Mouse (Mus musculus) CH12F3 (cell line): ENCODE measurements around the gene Dennd1a.

Experiments
- in situ Hi-C: fragments of 300-500 bp; cut with MboI; formaldehyde crosslinking; loops from 2 replicates; pipeline ENCODE4 v1.14.3; 2020; ENCODE audit warnings: low sequenced_read_pairs

Dennd1a gene

DNA sequence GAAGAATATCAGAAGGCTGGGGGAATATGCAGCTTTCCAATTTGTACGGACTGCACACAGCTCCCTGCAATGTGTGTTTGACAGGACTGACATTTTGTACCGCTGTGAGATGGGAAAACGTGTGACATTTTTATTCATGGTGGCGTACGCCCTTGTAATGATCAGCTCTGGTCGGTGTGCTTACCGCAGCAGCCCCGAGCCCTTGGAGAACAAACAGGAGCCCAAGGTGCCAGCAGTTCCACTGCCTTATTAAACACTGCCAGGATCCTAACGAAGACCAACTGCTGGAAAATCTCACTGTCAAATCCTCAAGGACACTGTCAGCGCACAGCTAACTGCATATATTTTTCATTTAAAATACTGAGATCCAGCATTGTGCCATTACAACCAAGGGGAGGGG lies 454.9 kb downstream of the Dennd1a start:
- in situ Hi-C loops, result no loop called here

DNA sequence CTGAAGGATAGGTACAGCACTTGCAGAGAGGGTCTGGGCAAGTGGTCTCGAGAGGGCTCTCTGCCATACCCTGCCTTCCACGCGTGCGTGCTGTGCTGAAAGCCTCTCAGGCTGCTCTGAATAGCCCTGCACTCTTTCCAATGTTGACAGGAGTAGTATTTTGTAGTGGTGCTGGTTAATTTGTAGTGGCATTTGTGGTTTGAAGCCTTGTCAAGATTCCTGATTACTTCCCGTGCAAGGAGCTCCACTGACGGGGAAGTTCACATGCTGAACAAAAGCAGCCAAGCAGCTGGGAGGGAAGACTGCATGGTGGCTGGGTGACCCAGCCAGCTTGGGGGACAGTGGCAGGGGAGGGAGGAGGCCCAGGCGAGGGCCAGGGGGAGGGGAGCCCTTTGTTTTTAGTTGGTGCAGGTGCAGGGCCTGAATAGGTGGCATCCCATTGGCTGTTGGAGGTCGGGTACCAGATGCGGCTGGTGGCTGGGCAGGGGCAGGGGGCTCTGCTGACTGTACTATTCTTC lies 457.4 kb downstream of the Dennd1a start:
- in situ Hi-C loops, result loop anchor here (10.0 kb wide), 2 partner anchors 105 to 555 kb away; no protein-coding TSS in a partner anchor

DNA sequence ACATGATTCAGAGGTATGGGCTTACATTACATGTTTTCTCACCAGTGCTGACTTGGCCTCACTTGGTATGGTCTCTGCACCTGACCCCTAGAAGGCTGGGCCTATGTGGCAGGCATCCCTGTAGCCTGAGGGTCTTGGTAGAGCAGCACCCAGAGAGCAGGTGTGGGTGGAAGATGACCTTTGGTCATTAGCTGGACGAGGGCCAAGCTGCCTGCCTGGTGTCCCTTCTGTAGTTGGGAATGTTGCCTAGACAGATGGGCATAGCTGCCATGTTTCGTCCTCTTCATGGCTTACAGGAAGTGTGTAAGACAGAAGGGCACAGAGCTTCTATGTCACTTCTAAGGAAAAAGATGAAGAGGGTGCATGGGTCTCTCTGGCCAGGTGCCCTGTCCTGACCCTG lies 463.4 kb downstream of the Dennd1a start:
- in situ Hi-C loops, result loop anchor here (10.0 kb wide), 2 partner anchors 111 to 561 kb away; no protein-coding TSS in a partner anchor

DNA sequence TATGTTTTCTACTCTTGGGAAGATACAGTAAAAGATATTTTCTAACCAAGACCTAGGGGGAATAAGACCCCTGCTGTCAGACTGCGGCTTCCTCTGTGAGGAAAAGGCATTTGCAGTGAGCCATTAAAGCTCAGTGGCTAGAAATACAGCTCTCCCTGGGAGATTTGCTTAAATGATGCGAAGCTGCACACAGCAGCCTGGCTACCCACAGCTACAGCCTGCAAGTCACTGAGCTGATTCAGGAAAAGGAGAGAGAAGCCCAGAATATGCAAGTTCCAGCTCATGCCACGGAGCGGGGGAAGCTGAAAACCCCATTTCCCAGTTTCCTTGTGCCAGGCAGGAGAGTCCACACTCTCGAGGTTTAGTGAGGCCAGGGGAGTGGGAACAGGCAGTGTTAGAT lies 465.1 kb downstream of the Dennd1a start:
- in situ Hi-C loops, result loop anchor here (10.0 kb wide), 2 partner anchors 113 to 563 kb away; no protein-coding TSS in a partner anchor

- in situ Hi-C loops, result loop anchor here (10.0 kb wide), 2 partner anchors 115 to 565 kb away; no protein-coding TSS in a partner anchor
Observed at GRCm38 (mm10) chr2:37819526-37820152, 467.6 kb downstream of the Dennd1a start.

- in situ Hi-C loops, result no loop called here
Observed at GRCm38 (mm10) chr2:37818761-37819525, 468.2 kb downstream of the Dennd1a start.

DNA sequence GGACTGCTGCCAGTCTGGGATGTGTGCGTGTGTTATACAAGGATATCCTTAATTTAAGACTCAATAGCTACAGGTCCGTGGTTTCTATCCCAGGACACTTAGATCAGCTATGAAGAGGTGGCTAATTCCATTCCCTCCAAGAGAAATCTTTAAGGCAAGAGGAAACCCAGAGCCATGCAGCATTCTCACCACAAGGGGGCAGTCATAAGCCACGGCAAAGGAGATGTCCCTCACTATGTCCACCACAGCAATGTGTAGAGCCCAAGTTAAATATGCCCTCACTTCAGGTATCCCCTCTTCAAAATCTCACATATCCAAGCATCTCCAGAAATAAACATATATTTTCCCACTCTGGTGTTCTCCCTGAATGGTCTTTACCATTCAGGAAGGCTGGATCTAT lies 471.5 kb downstream of the Dennd1a start:
- in situ Hi-C loops, result no loop called here

GRCm38 (mm10) chr2:37814820-37815361 lies 472.3 kb downstream of the Dennd1a start:
- in situ Hi-C loops, result no loop called here

- in situ Hi-C loops, result no loop called here
Observed at GRCm38 (mm10) chr2:37812401-37812800, 474.8 kb downstream of the Dennd1a start.

DNA sequence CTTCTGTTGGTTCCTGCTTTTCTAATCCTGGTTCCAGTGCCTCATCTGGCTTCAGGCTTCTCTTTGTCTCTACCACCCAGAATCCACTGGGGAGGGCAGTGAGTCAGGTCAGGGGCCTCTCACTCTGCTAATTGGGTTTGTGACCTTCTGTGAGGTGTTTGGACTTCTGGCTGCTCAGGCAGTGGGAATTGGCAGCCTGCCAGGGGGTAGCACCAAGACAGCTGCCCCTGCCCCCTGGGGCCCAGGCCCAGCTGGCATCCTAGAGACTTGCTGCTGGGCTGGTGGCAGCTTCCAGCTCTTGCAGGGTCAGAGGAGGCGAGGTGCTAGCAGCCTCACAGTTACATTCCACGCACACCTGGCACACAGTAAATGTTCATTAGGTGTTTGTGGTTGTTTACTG lies 475.5 kb downstream of the Dennd1a start:
- in situ Hi-C loops, result no loop called here

GRCm38 (mm10) chr2:37802610-37803212 lies 484.5 kb downstream of the Dennd1a start:
- in situ Hi-C loops, result no loop called here

- in situ Hi-C loops, result no loop called here
Observed at GRCm38 (mm10) chr2:37801687-37802086, 485.5 kb downstream of the Dennd1a start.

DNA sequence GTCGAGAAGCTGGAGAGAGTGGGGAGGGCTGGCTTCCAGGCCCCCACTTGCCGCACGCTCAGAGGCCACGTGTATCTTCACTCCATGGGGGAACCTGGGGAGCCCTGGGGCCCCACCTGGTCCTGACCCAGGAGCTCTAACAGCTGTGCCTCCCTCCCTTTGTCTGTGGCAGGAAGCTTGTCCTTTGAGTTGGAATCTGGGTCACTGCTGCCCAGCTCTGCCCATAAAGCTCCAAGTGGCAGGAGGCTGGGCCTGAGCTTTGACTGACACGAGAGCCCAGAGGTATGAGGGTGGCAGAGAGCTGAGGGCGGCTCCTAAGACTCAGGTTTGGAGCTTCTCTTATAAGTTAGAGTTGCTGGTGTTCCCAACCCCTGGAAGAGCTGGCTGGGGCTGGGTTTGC lies 488.1 kb downstream of the Dennd1a start:
- in situ Hi-C loops, result no loop called here

- in situ Hi-C loops, result no loop called here
Observed at GRCm38 (mm10) chr2:37797046-37797445, 490.1 kb downstream of the Dennd1a start.

- in situ Hi-C loops, result no loop called here
Observed at GRCm38 (mm10) chr2:37796021-37796420, 491.2 kb downstream of the Dennd1a start.

DNA sequence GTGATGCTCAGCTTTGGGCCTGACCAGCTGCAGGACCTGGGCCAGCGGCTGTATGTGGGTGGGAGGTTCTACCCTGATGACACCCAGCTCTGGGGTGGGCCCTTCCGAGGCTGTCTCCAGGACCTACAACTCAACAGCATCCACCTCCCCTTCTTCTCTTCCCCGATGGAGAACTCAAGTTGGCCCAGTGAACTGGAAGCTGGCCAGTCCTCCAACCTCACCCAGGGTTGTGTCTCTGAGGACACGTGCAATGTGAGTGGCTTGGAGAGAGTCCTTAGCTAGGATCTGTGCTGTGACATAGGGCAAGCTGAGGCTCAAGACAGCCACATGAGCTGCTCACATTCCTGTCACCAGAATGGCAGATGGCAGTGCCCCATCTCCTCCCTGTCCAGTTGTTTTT lies 495.9 kb downstream of the Dennd1a start:
- in situ Hi-C loops, result no loop called here

DNA sequence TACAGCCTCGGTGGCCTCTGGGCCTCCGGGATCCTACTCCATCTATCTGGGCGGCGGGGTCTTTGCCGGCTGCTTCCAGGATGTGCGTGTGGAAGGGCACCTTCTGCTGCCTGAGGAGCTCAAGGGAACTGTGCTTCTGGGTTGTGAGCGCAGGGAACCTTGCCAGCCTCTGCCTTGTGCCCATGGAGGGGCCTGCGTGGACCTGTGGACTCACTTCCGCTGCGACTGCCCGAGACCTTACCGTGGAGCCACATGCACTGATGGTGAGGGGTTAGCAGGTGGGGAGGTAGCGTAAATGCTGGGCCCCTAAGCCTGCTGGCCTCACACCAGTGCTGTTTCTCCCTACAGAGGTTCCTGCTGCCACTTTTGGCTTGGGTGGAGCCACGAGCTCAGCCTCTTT lies 496.5 kb downstream of the Dennd1a start:
- in situ Hi-C loops, result no loop called here

DNA sequence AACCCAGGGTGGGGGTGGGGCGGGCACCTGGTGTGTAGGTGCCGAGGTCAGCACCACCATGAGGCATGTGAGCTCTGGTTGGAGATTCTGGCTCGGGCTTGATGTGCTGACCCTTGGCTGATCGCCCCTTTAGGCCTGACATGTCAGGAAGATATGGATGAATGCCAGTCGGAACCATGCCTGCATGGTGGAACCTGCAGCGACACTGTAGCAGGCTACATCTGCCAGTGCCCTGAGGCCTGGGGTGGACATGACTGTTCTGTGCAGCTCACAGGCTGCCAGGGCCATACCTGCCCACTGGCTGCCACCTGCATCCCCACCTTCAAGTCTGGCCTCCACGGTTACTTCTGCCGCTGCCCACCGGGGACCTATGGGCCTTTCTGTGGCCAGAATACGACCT lies 497.2 kb downstream of the Dennd1a start:
- in situ Hi-C loops, result no loop called here

DNA sequence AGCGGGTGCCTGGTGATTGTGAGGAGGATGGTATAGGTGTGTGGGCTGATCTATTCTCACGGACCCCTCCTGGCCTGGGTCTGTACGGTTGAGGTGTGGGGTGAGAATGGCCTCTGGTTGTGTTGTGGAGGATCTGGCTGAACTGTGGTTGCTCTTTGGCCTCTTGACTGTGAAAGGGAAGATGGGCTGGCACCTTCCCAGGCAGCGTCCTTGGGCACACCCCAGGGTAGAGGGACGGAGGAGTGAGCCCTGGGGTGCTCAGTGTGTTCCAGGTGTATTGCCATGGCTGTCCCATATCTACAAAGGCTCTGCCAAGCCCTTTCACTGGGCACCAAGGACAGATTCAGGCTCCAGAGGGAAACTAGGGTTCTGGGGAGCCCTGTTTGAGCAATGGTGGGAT lies 498.2 kb downstream of the Dennd1a start:
- in situ Hi-C loops, result no loop called here

DNA sequence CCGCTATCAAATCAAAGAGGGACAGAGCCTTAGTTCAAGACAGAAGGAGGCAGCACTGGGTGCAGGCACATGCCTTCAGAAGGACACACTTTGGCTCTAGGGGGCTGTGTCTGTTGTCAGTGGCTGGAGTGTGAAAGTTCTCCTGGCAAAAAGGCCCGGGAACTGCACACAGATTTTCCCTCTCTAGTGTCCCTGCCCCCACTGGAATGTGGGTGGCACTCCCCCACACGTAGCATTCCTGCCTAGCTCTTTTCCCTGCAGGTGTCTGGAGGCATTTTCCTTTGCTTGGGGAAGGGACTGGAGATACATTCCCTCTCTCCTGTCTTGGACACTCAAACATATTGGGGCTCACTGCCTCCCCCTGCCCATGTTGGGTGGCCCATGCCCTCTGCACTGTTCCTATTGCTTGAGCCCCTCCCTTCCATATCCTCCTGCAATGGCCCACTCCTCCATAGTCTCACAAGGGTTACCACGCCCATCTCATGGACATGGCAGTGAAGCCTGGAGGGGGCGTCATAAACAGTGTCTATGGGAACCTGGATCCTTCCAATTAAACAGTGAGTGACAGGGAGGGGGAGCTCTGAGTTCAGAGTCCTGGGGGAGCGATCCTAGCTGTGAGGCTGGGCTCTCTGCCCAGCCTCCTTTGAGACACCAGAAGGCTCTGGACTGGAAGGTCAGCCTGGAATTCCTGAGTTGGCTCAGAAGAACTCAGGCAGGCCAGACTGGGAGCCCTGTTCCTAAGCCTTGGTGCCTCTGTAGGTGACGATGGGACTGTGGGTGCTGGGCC lies 498.8 kb downstream of the Dennd1a start:
- in situ Hi-C loops, result no loop called here

DNA sequence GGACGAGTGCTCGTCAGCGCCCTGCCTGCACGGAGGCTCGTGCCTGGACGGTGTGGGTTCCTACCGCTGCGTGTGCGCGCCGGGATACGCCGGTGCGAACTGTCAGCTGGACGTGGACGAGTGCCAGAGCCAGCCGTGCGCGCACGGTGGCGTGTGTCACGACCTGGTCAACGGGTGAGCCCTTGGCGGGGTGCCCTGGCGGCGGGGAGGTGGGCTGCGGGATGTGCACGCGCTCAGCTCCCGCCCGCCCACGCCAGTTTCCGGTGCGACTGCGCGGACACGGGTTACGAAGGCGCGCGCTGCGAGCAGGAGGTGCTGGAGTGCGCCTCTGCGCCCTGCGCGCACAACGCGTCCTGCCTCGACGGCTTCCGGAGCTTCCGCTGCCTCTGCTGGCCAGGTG lies 500.7 kb downstream of the Dennd1a start:
- in situ Hi-C loops, result no loop called here
